In the genomic region with DNA sequence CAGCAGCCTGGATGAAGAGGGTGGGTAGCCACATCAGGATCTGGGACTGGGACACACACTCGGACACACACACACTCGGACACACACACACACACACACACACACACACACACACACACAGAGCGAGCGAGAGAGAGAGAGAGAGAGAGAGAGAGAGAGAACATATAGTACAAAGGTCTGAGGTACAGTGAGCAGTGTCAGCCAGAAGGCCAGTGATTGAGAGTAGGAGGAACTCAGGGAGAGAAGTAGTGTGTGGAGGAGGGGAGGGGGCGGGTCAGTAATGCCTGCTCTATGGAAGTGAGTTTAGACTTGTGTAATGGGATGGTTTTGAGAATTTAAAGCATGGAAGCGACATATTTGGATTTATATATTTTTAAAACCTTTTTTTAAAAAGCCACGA, we compare ENCODE assay signal across 21 mouse cellular contexts.
"Had no signal": no experiment of that assay in that cellular context is flagged by ENCODE, and none has a peak within 500 bp of the region (broad histone marks: within the 10 kb centered on the region; RNA-seq: fewer than 3 reads in every experiment).

No protein-coding gene starts in this region.

- H3K36me3 ChIP-seq: lung, embryonic 15.5 days had no signal

- H3K27me3 ChIP-seq: lung, embryonic 15.5 days; midbrain, embryonic 12.5 days; neural tube, embryonic 13.5 days; neural tube, embryonic 15.5 days had no signal

- H3K27ac ChIP-seq: lung, embryonic 15.5 days; macrophage; midbrain, embryonic 10.5 days; midbrain, embryonic 12.5 days; neural tube, embryonic 13.5 days; neural tube, embryonic 15.5 days had no signal

- H3K4me3 ChIP-seq: lung, embryonic 15.5 days; midbrain, embryonic 10.5 days; midbrain, embryonic 12.5 days; myocyte; neural tube, embryonic 13.5 days; neural tube, embryonic 15.5 days had no signal

- H3K9ac ChIP-seq: lung, embryonic 15.5 days; midbrain, embryonic 12.5 days; neural tube, embryonic 13.5 days; neural tube, embryonic 15.5 days had no signal

- H3K9me3 ChIP-seq: lung, embryonic 15.5 days; midbrain, embryonic 10.5 days; midbrain, embryonic 12.5 days; neural tube, embryonic 15.5 days had no signal

- ATAC-seq: lung, postnatal 0 days; midbrain, embryonic 16.5 days had no signal

- H3K4me1 ChIP-seq: midbrain, embryonic 10.5 days; midbrain, embryonic 12.5 days had no signal

- DNase-seq: lung, adult 2 months; lung, postnatal 14 days; lung, postnatal 36 days; midbrain, embryonic 14.5 days; retina, postnatal 1 day; right cerebral cortex, adult 18-20 months; right cerebral cortex, postnatal 25 days; right cerebral cortex, postnatal 4 days; spleen, adult 18-20 months; thymus, adult 18-20 months; thymus, postnatal 14 days; thymus, postnatal 36 days had no signal

- H3K4me2 ChIP-seq: lung, embryonic 15.5 days; midbrain, embryonic 12.5 days; neural tube, embryonic 13.5 days; neural tube, embryonic 15.5 days had no signal
